Mouse (Mus musculus) MEL (cell line): ENCODE measurements around the gene Thnsl1. TPM values are rescaled to one million over a fixed set of nuclear protein-coding genes. Genes with fewer than 3 reads are reported as not detected.

ENCODE experiments used
- DNase-seq: peaks from one replicate; pipeline ENCODE4 v3.0.0; 2011; ENCODE audit warnings: low read depth, low spot score
- H3K27ac ChIP-seq: 2 replicates; pipeline ENCODE4 v1.5.1; 2012; ENCODE audit warnings: low read depth, mild to moderate bottlenecking, control low read depth, low read length, moderate library complexity; ENCODE audit not compliant: control insufficient read depth
- H3K27me3 ChIP-seq, 2 experiments: fragments of 150-350 bp in 1 of 2; sonication (generic) in 1 of 2; 2 replicates each; pipeline ENCODE4 v1.6.1; 2012; ENCODE audit warnings: low read length in 2 of 2, mild to moderate bottlenecking in 2 of 2, improper control_type of control experiment in 1 of 2, moderate library complexity in 1 of 2; ENCODE audit not compliant: insufficient read depth in 2 of 2, control insufficient read depth in 1 of 2
- H3K36me3 ChIP-seq, 2 experiments: 2 replicates each; pipeline ENCODE4 v1.6.1; 2012 to 2014; ENCODE audit warnings: low read length in 2 of 2, improper control_type of control experiment in 1 of 2, inconsistent platforms in 1 of 2, mild to moderate bottlenecking in 1 of 2; ENCODE audit not compliant: insufficient read depth in 2 of 2, control insufficient read depth in 1 of 2
- H3K4me1 ChIP-seq, 2 experiments: fragments of 150-350 bp in 1 of 2; sonication (generic) in 1 of 2; 2 replicates each; pipeline ENCODE4 v1.6.1; 2012; ENCODE audit warnings: low read length in 2 of 2, improper control_type of control experiment in 1 of 2, mild to moderate bottlenecking in 1 of 2; ENCODE audit not compliant: insufficient read depth in 2 of 2, control insufficient read depth in 1 of 2
- H3K4me3 ChIP-seq, 2 experiments: fragments of 150-350 bp in 1 of 2; sonication (generic) in 1 of 2; 2 replicates each; pipeline ENCODE4 v1.5.1; 2012; ENCODE audit warnings: low read depth in 2 of 2, low read length in 2 of 2, mild to moderate bottlenecking in 2 of 2, moderate library complexity in 2 of 2, control low read depth in 1 of 2, improper control_type of control experiment in 1 of 2; ENCODE audit not compliant: control insufficient read depth in 1 of 2, insufficient read depth in 1 of 2
- H3K79me2 ChIP-seq: 2 replicates; pipeline ENCODE4 v1.6.1; 2012; ENCODE audit warnings: mild to moderate bottlenecking, low read length, moderate library complexity; ENCODE audit not compliant: control insufficient read depth, poor library complexity, insufficient read depth
- H3K9ac ChIP-seq: 2 replicates; pipeline ENCODE4 v1.6.1; 2012; ENCODE audit warnings: low read depth, mild to moderate bottlenecking, control low read depth, low read length, moderate library complexity; ENCODE audit not compliant: control insufficient read depth, poor library complexity, severe bottlenecking
- H3K9me3 ChIP-seq: fragments of 150-350 bp; sonication (generic); replicated peaks from 2 replicates; pipeline ENCODE4 v1.6.1; 2012; ENCODE audit warnings: mild to moderate bottlenecking, low read length, improper control_type of control experiment, moderate library complexity; ENCODE audit not compliant: insufficient read depth
- CHD1 ChIP-seq: IDR thresholded peaks from 2 replicates; pipeline ENCODE4 v1.6.1; 2012; ENCODE audit warnings: low read depth, mild to moderate bottlenecking, inconsistent platforms, low read length, improper control_type of control experiment
- CHD2 ChIP-seq: IDR thresholded peaks from 2 replicates; pipeline ENCODE4 v1.6.1; 2011; ENCODE audit warnings: low read length, improper control_type of control experiment
- ETS1 ChIP-seq: IDR thresholded peaks from 2 replicates; pipeline ENCODE4 v1.6.1; 2012; ENCODE audit warnings: low read depth, mild to moderate bottlenecking, inconsistent platforms, low read length, improper control_type of control experiment, moderate library complexity
- GATA1 ChIP-seq: IDR thresholded peaks from 2 replicates; pipeline ENCODE4 v1.6.1; 2011; ENCODE audit warnings: low read depth, low read length, improper control_type of control experiment
- HCFC1 ChIP-seq: IDR thresholded peaks from 2 replicates; pipeline ENCODE4 v1.6.1; 2012; ENCODE audit warnings: low read depth, mild to moderate bottlenecking, inconsistent platforms, low read length, improper control_type of control experiment, moderate library complexity
- KAT2A ChIP-seq: conservative IDR thresholded peaks from 2 replicates; pipeline ENCODE4 v1.6.1; 2012; ENCODE audit warnings: low read depth, low read length, improper control_type of control experiment, inconsistent platforms
- MAX ChIP-seq: IDR thresholded peaks from 2 replicates; pipeline ENCODE4 v1.6.1; 2011; ENCODE audit warnings: low read length, improper control_type of control experiment
- MEF2A ChIP-seq: IDR thresholded peaks from 2 replicates; pipeline ENCODE4 v1.6.1; 2014; ENCODE audit warnings: low read depth, mild to moderate bottlenecking, inconsistent platforms, low read length, improper control_type of control experiment; ENCODE audit not compliant: poor library complexity, insufficient replicate concordance, severe bottlenecking; ENCODE audit errors: extremely low read depth
- MXI1 ChIP-seq: IDR thresholded peaks from 2 replicates; pipeline ENCODE4 v1.6.1; 2011; ENCODE audit warnings: mild to moderate bottlenecking, low read depth, low read length, improper control_type of control experiment
- MYB ChIP-seq: IDR thresholded peaks from 2 replicates; pipeline ENCODE4 v1.6.1; 2011; ENCODE audit warnings: mild to moderate bottlenecking, low read depth, low read length, improper control_type of control experiment
- MYC ChIP-seq: IDR thresholded peaks from 2 replicates; pipeline ENCODE4 v1.6.1; 2011; ENCODE audit warnings: low read depth, mild to moderate bottlenecking, low read length, improper control_type of control experiment, moderate library complexity
- NELFE ChIP-seq: IDR thresholded peaks from 2 replicates; pipeline ENCODE4 v1.6.1; 2011; ENCODE audit warnings: low read depth, low read length, improper control_type of control experiment
- NRF1 ChIP-seq: IDR thresholded peaks from 2 replicates; pipeline ENCODE4 v1.6.1; 2014; ENCODE audit warnings: low read depth, mild to moderate bottlenecking, inconsistent platforms, low read length, improper control_type of control experiment, moderate library complexity; ENCODE audit not compliant: poor library complexity, insufficient read depth, severe bottlenecking
- POLR2AphosphoS2 ChIP-seq: IDR thresholded peaks from 2 replicates; pipeline ENCODE4 v1.6.1; 2011; ENCODE audit warnings: low read length, improper control_type of control experiment
- POLR2AphosphoS5 ChIP-seq: IDR thresholded peaks from 2 replicates; pipeline ENCODE4 v1.6.1; 2012; ENCODE audit warnings: low read depth, borderline replicate concordance, mild to moderate bottlenecking, inconsistent platforms, low read length, moderate library complexity, mixed read lengths
- SMC3 ChIP-seq: IDR thresholded peaks from 2 replicates; pipeline ENCODE4 v1.6.1; 2011; ENCODE audit warnings: low read depth, low read length, improper control_type of control experiment
- TAL1 ChIP-seq: IDR thresholded peaks from 2 replicates; pipeline ENCODE4 v1.6.1; 2012; ENCODE audit warnings: mild to moderate bottlenecking, inconsistent platforms, low read length, moderate library complexity, mixed read lengths
- TBP ChIP-seq: IDR thresholded peaks from 2 replicates; pipeline ENCODE4 v1.8.0; 2011; ENCODE audit warnings: low read depth, low read length, improper control_type of control experiment
- polyA plus RNA-seq, 2 experiments: library from polyadenylated mRNA; stranded (reverse) in 1 of 2; unstranded in 1 of 2; fragments of >175 nt in 1 of 2; fragments of >200 nt in 1 of 2; gene quantifications; 2 replicates each; pipeline versions ENCODE4 v1.2.1 to v1.2.4; 2012; ENCODE audit warnings: low replicate concordance in 2 of 2, low read depth in 1 of 2; ENCODE audit not compliant: insufficient read length in 2 of 2, insufficient read depth in 1 of 2, missing spikeins in 1 of 2
- total RNA-seq: library from RNA; depleted of rRNA; stranded (reverse); fragments of 300-350 nt; gene quantifications from 2 replicates; pipeline ENCODE4 v1.2.3, GENCODE M21; 2012

The Thnsl1 gene
- total and polyA plus RNA-seq, 3 experiments = 1.0 to 2.6 TPM; not detected in 1

GRCm38 (mm10) chr2:21215284-21215683 is 9.8 kb downstream of the Thnsl1 start:
- Histone ChIP-seq H3K9me3 (no peaks in the 10 kb centered on the region), H3K27ac (no peak overlapping the region), H3K4me3 (no peak overlapping the region), H3K36me3 (no peaks in the 10 kb centered on the region), H3K4me1 (no peaks in the 10 kb centered on the region), H3K27me3 (no peaks in the 10 kb centered on the region), H3K79me2 (no peaks in the 10 kb centered on the region), H3K9ac (no peak overlapping the region)
- TF ChIP-seq POLR2AphosphoS2 = no peak
- no peak for TF ChIP-seq MXI1
- no peak for TF ChIP-seq NELFE
- TF ChIP-seq POLR2AphosphoS5 = no peak
- TF ChIP-seq CHD1 = no peak
- TF ChIP-seq MYB = no peak
- no peak for TF ChIP-seq MYC
- no peak for TF ChIP-seq KAT2A
- no peak for TF ChIP-seq ETS1
- no peak for TF ChIP-seq GATA1
- TF ChIP-seq MAX = no peak
- TF ChIP-seq NRF1 = no peak
- TF ChIP-seq TAL1 = no peak
- DNase-seq = no peak

- TF ChIP-seq POLR2AphosphoS2 (no peak), SMC3 (no peak), NELFE (no peak), HCFC1 (no peak), MYC (no peak), GATA1 (no peak), ETS1 (no peak), TBP (no peak), MEF2A (no peak), CHD2 (no peak), NRF1 (no peak)
- H3K4me1 ChIP-seq = no peaks in the 10 kb centered on the region
- no peaks in the 10 kb centered on the region for H3K79me2 ChIP-seq
- H3K4me3 ChIP-seq = no peak overlapping the region
- no peaks in the 10 kb centered on the region for H3K27me3 ChIP-seq
- DNase-seq = no peak
- H3K36me3 ChIP-seq = no peaks in the 10 kb centered on the region
- H3K27ac ChIP-seq = no peak overlapping the region
- no peak overlapping the region for H3K9ac ChIP-seq
- H3K9me3 ChIP-seq = no peaks in the 10 kb centered on the region
Observed at GRCm38 (mm10) chr2:21222453-21223384, 17.2 kb downstream of the Thnsl1 start.
